In the genomic region with DNA sequence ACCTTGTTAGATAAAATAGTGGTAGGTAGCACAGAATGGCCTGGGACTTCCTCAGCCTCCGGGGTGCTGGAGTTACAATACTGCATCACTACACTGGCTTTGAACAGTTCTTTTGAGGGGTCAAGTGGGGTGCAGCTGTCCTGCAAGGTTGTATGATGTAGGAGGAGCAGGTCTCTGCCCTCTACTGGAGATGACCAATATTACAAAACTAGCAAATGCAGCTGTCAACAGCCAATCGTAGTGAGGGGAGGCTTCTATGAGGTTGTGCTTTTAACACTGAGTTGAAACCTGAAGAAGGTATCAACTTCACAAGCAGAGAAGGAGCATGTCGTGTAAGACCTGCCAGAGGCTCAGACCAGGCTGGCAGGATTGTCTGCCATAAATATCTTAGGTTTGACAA, we compare ENCODE assay signal across 9 mouse cellular contexts. TPM values are rescaled to one million over a fixed set of nuclear protein-coding genes. Genes with fewer than 3 reads are reported as not detected.
DNase-seq lines count a peak whose midpoint lies in the region; ATAC-seq lines count a peak whose summit lies in the region.
"Had no signal": no experiment of that assay in that cellular context is flagged by ENCODE, and none has a peak within 500 bp of the region (broad histone marks: within the 10 kb centered on the region; RNA-seq: fewer than 3 reads in every experiment).

No protein-coding gene starts in this region.

- H3K36me3 ChIP-seq in kidney, embryonic 16.5 days (ENCODE audit: insufficient read depth, low read length), result no peaks in the 10 kb centered on the region
- H3K36me3 ChIP-seq: embryonic facial prominence, embryonic 12.5 days; limb, embryonic 15.5 days had no signal

- no peak overlapping the region for H3K4me3 ChIP-seq in kidney, embryonic 16.5 days (ENCODE audit: low read length)
- H3K4me3 ChIP-seq: embryonic facial prominence, embryonic 12.5 days; limb, embryonic 15.5 days had no signal

- 19% methylated on average over 3 of the region's 3 CpGs for WGBS in kidney, embryonic 16.5 days

- no peak overlapping the region for H3K27ac ChIP-seq in kidney, embryonic 16.5 days (ENCODE audit: low read length)
- H3K27ac ChIP-seq: embryonic facial prominence, embryonic 12.5 days; limb, embryonic 15.5 days had no signal

- H3K9ac ChIP-seq in kidney, embryonic 16.5 days (replicated peaks; ENCODE audit: low read length), result no peak overlapping the region
- H3K9ac ChIP-seq: embryonic facial prominence, embryonic 12.5 days; limb, embryonic 15.5 days had no signal

- no peaks in the 10 kb centered on the region for H3K27me3 ChIP-seq in kidney, embryonic 16.5 days (ENCODE audit: insufficient read depth, low read length)
- H3K27me3 ChIP-seq: limb, embryonic 15.5 days had no signal

- DNase-seq in kidney, postnatal 36 days, result peak; percentile 35 to 40
- DNase-seq in NIH3T3 (ENCODE audit: low read depth), result peak; percentile 82
- DNase-seq in embryo, embryonic 9.5 days (ENCODE audit: extremely low spot score), result peak; percentile 34
- peak; percentile 77 for DNase-seq in retina, postnatal 1 day
- DNase-seq in right cerebral cortex, postnatal 14 days, result no peak
- no peak for DNase-seq in left cerebral cortex, postnatal 10 days (ENCODE audit: extremely low spot score in 1 of 2, low spot score in 2 of 2)

- intact Hi-C loops in left cerebral cortex, postnatal 10 days (cut with DNase I), result loop anchor here (10.0 kb wide), 1 partner anchor 897 kb away; no protein-coding TSS in a partner anchor

- no peak for ATAC-seq in kidney, embryonic 16.5 days (ENCODE audit: low FRiP score, low TSS enrichment)

- H3K9me3 ChIP-seq in kidney, embryonic 16.5 days (ENCODE audit: low read length), result no peaks in the 10 kb centered on the region
- H3K9me3 ChIP-seq: embryonic facial prominence, embryonic 12.5 days; limb, embryonic 15.5 days had no signal

- H3K4me1 ChIP-seq in kidney, embryonic 16.5 days (ENCODE audit: insufficient read depth, low read length), result peaks cover 7% of the 10 kb centered on the region; the same call in 1 of the 2 replicates
- H3K4me1 ChIP-seq: limb, embryonic 15.5 days had no signal

- no peak overlapping the region for H3K4me2 ChIP-seq in kidney, embryonic 16.5 days (replicated peaks; ENCODE audit: low read depth, low read length)
- H3K4me2 ChIP-seq: embryonic facial prominence, embryonic 12.5 days; limb, embryonic 15.5 days had no signal

RNA-seq across cellular contexts. Expression of gene Brpf1, which starts 4.7 kb away (rescaled TPM):
- polyA plus RNA-seq in kidney, embryonic 16.5 days (2015; fragmentation: Nextera tagmentation; extraction: Ambion mirVana), result 19.0 and 22.1 TPM in 2 replicates
- 10 to 100 TPM; 24.7 TPM for total RNA-seq in left cerebral cortex, postnatal 10 days (2021)

RNA-seq across cellular contexts. Expression of gene Cpne9, which starts 20.2 kb away (rescaled TPM):
- polyA plus RNA-seq in kidney, embryonic 16.5 days (2015; fragmentation: Nextera tagmentation; extraction: Ambion mirVana), result 0.09 TPM in 1 of 2 replicates, not detected in the other
- 10 to 100 TPM; 21.0 to 22.3 TPM for total RNA-seq in left cerebral cortex, postnatal 10 days (2021)

RNA-seq across cellular contexts. Expression of gene Ogg1, which starts 24.5 kb away (rescaled TPM):
- polyA plus RNA-seq in kidney, embryonic 16.5 days (2015; fragmentation: Nextera tagmentation; extraction: Ambion mirVana), result 17.4 and 19.4 TPM in 2 replicates
- 1 to 10 TPM; 5.5 to 6.4 TPM for total RNA-seq in left cerebral cortex, postnatal 10 days (2021)

RNA-seq across cellular contexts. Expression of gene Camk1, which starts 41.5 kb away (rescaled TPM):
- polyA plus RNA-seq in kidney, embryonic 16.5 days (2015; fragmentation: Nextera tagmentation; extraction: Ambion mirVana), result 110 and 117 TPM in 2 replicates
- total RNA-seq in left cerebral cortex, postnatal 10 days (2021), result 100 to 1,000 TPM; 107 to 112 TPM

Comparison
In these comparisons a context has a peak if more than half of its experiments do, and no peak if none do; other contexts are left out.
1. DNase-seq: peak in kidney, postnatal 36 days (2 of 2), NIH3T3 (single experiment), embryo, embryonic 9.5 days (single experiment) and retina, postnatal 1 day (single experiment); none in right cerebral cortex, postnatal 14 days (single experiment) and left cerebral cortex, postnatal 10 days (0 of 2).